Mouse (Mus musculus) liver, embryonic 14.5 days (tissue): ENCODE data around the gene Ggact. TPM values are rescaled to one million over a fixed set of nuclear protein-coding genes. Genes with fewer than 3 reads are reported as not detected.

Experiments
- ATAC-seq: fragments of 200-750 bp; cut with Nextera tagmentation; 2 replicates; pipeline ENCODE4 v1.8.0; 2017; ENCODE audit warnings: moderate number of reproducible peaks, mild to moderate bottlenecking, moderate library complexity; ENCODE audit not compliant: insufficient read depth
- DNase-seq, 3 experiments: peaks; one replicate each; pipeline ENCODE4 v3.0.0-alpha.2; 2012 to 2013; ENCODE audit warnings: low read depth in 3 of 3, low spot score in 3 of 3
- H3K27ac ChIP-seq: fragments of 300-500 bp; sonication (generic); 2 replicates; pipeline ENCODE4 v1.5.1; 2014; ENCODE audit warnings: moderate library complexity, mild to moderate bottlenecking, control low read depth, inconsistent platforms
- H3K27me3 ChIP-seq: fragments of 300-500 bp; sonication (generic); 2 replicates; pipeline ENCODE4 v1.6.1; 2014; ENCODE audit warnings: mild to moderate bottlenecking, low read length, moderate library complexity; ENCODE audit not compliant: control insufficient read depth, insufficient read depth
- H3K36me3 ChIP-seq: fragments of 300-500 bp; sonication (generic); replicated peaks from 2 replicates; pipeline ENCODE4 v1.6.1; 2014; ENCODE audit warnings: low read depth; ENCODE audit not compliant: control insufficient read depth, insufficient read depth
- H3K4me1 ChIP-seq, 2 experiments: fragments of 200-500 bp in 1 of 2; fragments of 300-500 bp in 1 of 2; sonication (generic) in 1 of 2; replicated peaks; 2 replicates each; pipeline ENCODE4 v1.6.1; 2012 to 2014; ENCODE audit warnings: antibody characterized with exemption in 1 of 2, inconsistent platforms in 1 of 2, low read length in 1 of 2; ENCODE audit not compliant: control insufficient read depth in 2 of 2, insufficient read depth in 2 of 2
- H3K4me2 ChIP-seq: fragments of 300-500 bp; sonication (generic); 2 replicates; pipeline ENCODE4 v1.6.1; 2014; ENCODE audit warnings: low read depth, mild to moderate bottlenecking, control low read depth, moderate library complexity
- H3K4me3 ChIP-seq, 2 experiments: fragments of 200-500 bp in 1 of 2; fragments of 300-500 bp in 1 of 2; sonication (generic) in 1 of 2; 2 replicates each; pipeline ENCODE4 v1.5.1; 2012 to 2014; ENCODE audit warnings: low read depth in 2 of 2, low read length in 2 of 2, mild to moderate bottlenecking in 2 of 2, control low read depth in 1 of 2, inconsistent platforms in 1 of 2, moderate library complexity in 1 of 2; ENCODE audit not compliant: insufficient read depth in 1 of 2
- H3K9ac ChIP-seq: fragments of 300-500 bp; sonication (generic); replicated peaks from 2 replicates; pipeline ENCODE4 v1.6.1; 2014; ENCODE audit warnings: mild to moderate bottlenecking, control low read depth, moderate library complexity
- H3K9me3 ChIP-seq: fragments of 300-500 bp; sonication (generic); 2 replicates; pipeline ENCODE4 v1.6.1; 2016; ENCODE audit warnings: low read length, mixed read lengths; ENCODE audit not compliant: control insufficient read depth
- CTCF ChIP-seq: IDR thresholded peaks from 2 replicates; pipeline ENCODE4 v1.5.1; 2016; ENCODE audit warnings: antibody characterized with exemption, low read depth, control low read depth
- EP300 ChIP-seq: IDR thresholded peaks from 2 replicates; pipeline ENCODE4 v1.6.1; 2016; ENCODE audit warnings: antibody characterized with exemption, low read depth
- WGBS: fragments of 180-500 bp; shearing (Covaris S2); extraction: QIAGEN DNeasy Blood & Tissue Kit; methylation state at CpG from one replicate; pipeline ENCODE4 v1.1.7; 2014; ENCODE audit not compliant: insufficient replicate concordance; 5-methylcytosine and 5-hydroxymethylcytosine counted together
- polyA plus RNA-seq, 2 experiments: library from polyadenylated mRNA; depleted of rRNA in 1 of 2; stranded (reverse) in 1 of 2; unstranded in 1 of 2; fragments of >200 nt; fragmentation: Nextera tagmentation in 1 of 2; extraction: Ambion mirVana in 1 of 2; gene quantifications; 2 replicates each; pipeline versions ENCODE4 v1.2.1 to v1.2.3; 2012 to 2014

The Ggact gene
- polyA plus RNA-seq (2012; rRNA removed) (12.4 and 13.1 TPM in 2 replicates), polyA plus RNA-seq (2014; fragmentation: Nextera tagmentation; extraction: Ambion mirVana) (14.7 and 16.0 TPM in 2 replicates)

DNA sequence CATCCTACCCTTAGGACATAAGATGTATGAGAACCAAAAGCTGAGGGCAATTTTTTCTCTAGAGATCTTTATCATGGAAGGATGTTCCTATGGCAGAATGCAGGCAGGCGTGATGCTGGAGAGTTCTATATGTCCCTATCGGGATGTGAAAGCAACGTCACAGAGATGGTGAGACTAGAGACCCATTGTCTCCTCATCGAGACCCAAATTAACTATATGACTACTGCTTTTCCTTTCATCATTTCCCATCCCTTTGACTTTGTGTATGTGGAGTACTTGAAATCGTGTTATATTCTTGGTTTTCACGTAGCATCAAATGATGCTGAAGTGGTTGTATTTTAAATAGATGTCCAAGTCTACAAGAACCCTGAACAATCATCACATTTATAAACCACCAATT lies at the start of gene Ggact:
Gene Ggact, minus strand, starts transcription at position 101 of the 400 bp plus-strand sequence.
- TF ChIP-seq CTCF (no peak), EP300 (no peak)
- ATAC-seq (no peak), DNase-seq (no peak)
- peak within 1 kb of the TSS; percentile 81 for H3K4me2 ChIP-seq
- H3K9ac ChIP-seq = peak within 1 kb of the TSS; percentile 73
- no peaks in the 10 kb centered on the region for H3K36me3 ChIP-seq
- 67% methylated on average over 6 of the region's 6 CpGs for WGBS
- H3K27ac ChIP-seq = no peak within 1 kb of the TSS
- H3K4me3 ChIP-seq = peak within 1 kb of the TSS; percentile 65 to 77
- H3K4me1 ChIP-seq = peaks cover 2 to 6% of the 10 kb centered on the region in 2 experiments; a peak in 1 of 4 replicates
- H3K27me3 ChIP-seq = no peaks in the 10 kb centered on the region
- H3K9me3 ChIP-seq = no peaks in the 10 kb centered on the region

DNA sequence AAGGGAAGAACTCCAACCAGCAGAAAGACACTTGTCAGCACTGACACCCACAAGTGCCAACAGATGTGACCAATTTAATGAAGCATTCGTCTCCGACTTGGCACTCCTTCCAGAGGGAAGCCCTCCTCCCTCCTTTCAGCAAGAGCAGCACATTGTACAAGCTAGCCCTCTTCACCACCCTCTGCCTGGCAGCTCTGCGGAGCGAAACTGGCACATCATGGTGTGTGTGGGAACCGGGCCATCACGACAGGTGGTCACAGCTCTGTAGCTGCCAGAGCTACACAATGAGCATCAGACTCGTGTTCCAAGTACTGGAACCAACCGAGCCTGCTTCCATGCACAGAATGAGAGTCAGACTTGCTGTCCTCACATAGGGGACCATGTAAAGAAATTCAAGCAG lies 44.4 kb upstream of the Ggact start:
- H3K4me1 ChIP-seq = no peaks in the 10 kb centered on the region
- WGBS = 72% methylated on average over 8 of the region's 8 CpGs
- no peak overlapping the region for H3K4me3 ChIP-seq
- no peaks in the 10 kb centered on the region for H3K9me3 ChIP-seq
- TF ChIP-seq EP300 = no peak
- TF ChIP-seq CTCF = no peak
- no peak for ATAC-seq
- no peaks in the 10 kb centered on the region for H3K27me3 ChIP-seq
- H3K4me2 ChIP-seq = no peak overlapping the region
- no peak overlapping the region for H3K9ac ChIP-seq
- no peaks in the 10 kb centered on the region for H3K36me3 ChIP-seq
- no peak overlapping the region for H3K27ac ChIP-seq
- DNase-seq = no peak

DNA sequence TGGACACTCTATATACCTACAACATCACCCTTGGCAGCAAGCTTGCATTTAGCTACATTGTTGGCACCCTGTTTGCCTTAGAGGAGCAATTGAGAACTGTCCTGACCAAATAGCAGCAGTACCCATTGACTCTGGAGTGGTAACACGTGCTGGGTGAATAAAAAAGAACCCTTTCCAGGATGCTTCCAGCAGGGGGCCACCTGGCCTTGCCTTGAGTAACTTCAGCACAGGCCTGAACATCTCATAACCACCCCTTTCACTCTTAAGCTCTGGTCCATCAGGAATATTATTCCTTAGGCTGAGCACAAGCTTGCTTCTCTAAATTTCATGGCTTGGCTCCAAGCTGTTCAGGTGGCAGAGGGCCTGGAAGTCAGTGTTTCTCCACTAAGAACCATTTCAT lies 39.8 kb upstream of the Ggact start:
- Histone ChIP-seq H3K4me2 (no peak overlapping the region), H3K36me3 (no peaks in the 10 kb centered on the region), H3K27me3 (no peaks in the 10 kb centered on the region), H3K9me3 (no peaks in the 10 kb centered on the region), H3K4me1 (no peaks in the 10 kb centered on the region), H3K27ac (no peak overlapping the region), H3K9ac (no peak overlapping the region), H3K4me3 (no peak overlapping the region)
- no peak for TF ChIP-seq EP300
- peak; percentile 56 for TF ChIP-seq CTCF
- 9% methylated on average over 1 of the region's 1 CpGs for WGBS
- no peak for DNase-seq
- ATAC-seq = no peak

DNA sequence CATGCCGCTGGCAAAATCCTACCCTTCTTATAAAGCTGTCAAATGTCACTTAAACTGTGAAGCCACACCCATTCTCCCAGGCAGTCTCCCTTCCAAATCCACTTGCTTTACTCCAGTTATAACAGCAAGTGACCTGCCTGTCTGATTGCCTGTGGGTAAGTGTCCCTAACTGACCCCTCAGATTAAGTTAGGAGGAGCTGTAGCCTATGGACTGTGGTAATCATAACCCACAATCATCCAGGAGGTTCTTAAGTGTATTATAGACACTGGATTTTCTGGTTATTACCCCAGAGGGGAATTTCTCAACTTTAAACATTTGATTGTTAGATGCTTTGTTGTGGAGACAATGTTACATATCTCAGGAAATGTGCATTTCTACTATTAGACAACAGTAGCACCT lies 39.0 kb upstream of the Ggact start:
- H3K9ac ChIP-seq = no peak overlapping the region
- ATAC-seq (no peak), DNase-seq (no peak)
- WGBS = 74% methylated on average over 1 of the region's 1 CpGs
- TF ChIP-seq EP300 (no peak), CTCF (no peak)
- no peaks in the 10 kb centered on the region for H3K4me1 ChIP-seq
- no peak overlapping the region for H3K4me2 ChIP-seq
- H3K27me3 ChIP-seq = no peaks in the 10 kb centered on the region
- no peak overlapping the region for H3K4me3 ChIP-seq
- H3K27ac ChIP-seq = no peak overlapping the region
- no peaks in the 10 kb centered on the region for H3K36me3 ChIP-seq
- no peaks in the 10 kb centered on the region for H3K9me3 ChIP-seq

DNA sequence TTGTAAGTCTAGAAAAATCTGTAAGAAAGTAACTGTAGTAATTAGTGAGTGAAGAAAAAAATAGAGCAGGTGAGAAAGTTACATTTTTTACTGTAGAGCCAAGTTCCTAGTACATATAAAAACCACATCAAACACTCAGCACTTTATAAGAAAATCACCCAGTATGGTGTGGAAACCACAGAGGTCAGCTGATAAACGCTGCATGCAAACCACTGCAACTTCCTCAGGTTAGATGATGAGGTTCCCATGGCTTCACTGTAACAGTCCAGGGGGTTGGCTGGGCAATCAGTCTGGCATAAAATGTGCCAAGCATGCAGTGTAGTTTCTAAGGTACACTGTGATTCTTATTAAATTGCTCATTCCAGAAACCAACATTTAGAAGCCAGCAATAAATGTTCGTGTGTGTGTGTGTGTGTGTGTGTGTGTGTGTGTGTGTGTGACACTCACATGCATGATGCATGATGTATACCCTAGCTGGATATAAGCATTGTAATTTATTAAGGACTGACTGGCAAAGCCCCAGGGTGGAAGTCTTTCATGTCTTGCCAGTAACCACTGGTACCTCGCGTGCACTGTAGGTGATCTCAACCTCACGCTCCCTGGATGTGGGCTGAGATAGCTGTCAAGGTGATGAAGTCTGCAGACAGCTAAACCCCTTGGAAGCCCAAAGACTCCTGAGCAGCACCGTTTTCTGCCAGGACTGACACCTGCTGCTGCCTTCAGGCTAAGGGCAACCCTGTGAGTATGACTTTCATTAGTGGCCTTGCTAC lies 38.3 kb upstream of the Ggact start:
- H3K4me1 ChIP-seq = no peaks in the 10 kb centered on the region
- DNase-seq (no peak), ATAC-seq (no peak)
- H3K27me3 ChIP-seq = no peaks in the 10 kb centered on the region
- H3K9ac ChIP-seq = no peak overlapping the region
- TF ChIP-seq CTCF (no peak), EP300 (no peak)
- H3K9me3 ChIP-seq = no peaks in the 10 kb centered on the region
- no peaks in the 10 kb centered on the region for H3K36me3 ChIP-seq
- no peak overlapping the region for H3K27ac ChIP-seq
- WGBS = 55% methylated on average over 6 of the region's 6 CpGs
- H3K4me2 ChIP-seq = no peak overlapping the region
- H3K4me3 ChIP-seq = no peak overlapping the region
